8 mouse cellular contexts compared by ENCODE assay signal in the genomic region with DNA sequence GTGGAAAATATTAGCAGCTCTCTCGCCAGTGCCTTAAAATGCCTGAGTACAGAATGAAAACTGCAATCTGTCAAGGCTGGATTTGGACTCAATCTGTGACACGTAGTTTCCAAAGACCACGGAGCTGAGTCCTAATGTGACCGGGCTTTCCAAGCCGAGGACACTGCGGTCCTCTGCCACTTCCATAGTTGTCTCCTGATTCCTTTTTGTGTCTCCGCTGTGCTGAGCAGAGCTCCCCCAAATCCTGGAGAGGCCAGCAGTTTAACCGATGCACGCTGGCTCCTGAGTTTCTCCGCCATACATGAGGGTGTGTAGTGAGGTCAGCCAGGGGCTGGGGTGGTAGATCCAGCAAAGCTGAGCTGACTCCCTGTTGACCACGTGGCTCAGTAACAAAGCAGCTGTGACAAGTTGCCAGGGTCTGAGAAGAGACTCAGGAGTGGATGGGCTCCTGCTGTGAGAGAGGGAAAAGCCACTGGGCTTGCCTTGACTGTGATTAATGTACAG. TPM values are rescaled to one million over a fixed set of nuclear protein-coding genes. Genes with fewer than 3 reads are reported as not detected.
A peak's percentile ranks its signal among the peaks of the same experiment; 100 is the strongest.
DNase-seq lines count a peak whose midpoint lies in the region; ATAC-seq lines count a peak whose summit lies in the region.
"Had no signal": no experiment of that assay in that cellular context is flagged by ENCODE, and none has a peak within 500 bp of the region (broad histone marks: within the 10 kb centered on the region; RNA-seq: fewer than 3 reads in every experiment).

No protein-coding gene starts in this region.

- H3K4me3 ChIP-seq in midbrain, embryonic 10.5 days: no peak overlapping the region
- no peak overlapping the region for H3K4me3 ChIP-seq in midbrain, embryonic 13.5 days (replicated peaks)
- no peak overlapping the region for H3K4me3 ChIP-seq in intestine, embryonic 15.5 days (replicated peaks)

- peak overlapping the region; percentile 69 for H3K27ac ChIP-seq in midbrain, embryonic 10.5 days (replicated peaks)
- H3K27ac ChIP-seq in midbrain, embryonic 13.5 days: no peak overlapping the region
- H3K27ac ChIP-seq in intestine, embryonic 15.5 days: peak overlapping the region; percentile 89
- H3K27ac ChIP-seq: macrophage had no signal

- H3K9me3 ChIP-seq in midbrain, embryonic 10.5 days (replicated peaks): no peaks in the 10 kb centered on the region
- no peaks in the 10 kb centered on the region for H3K9me3 ChIP-seq in midbrain, embryonic 13.5 days
- no peaks in the 10 kb centered on the region for H3K9me3 ChIP-seq in intestine, embryonic 15.5 days

- DNase-seq in midbrain, embryonic 10.5 days (ENCODE audit: low spot score): no peak
- peak; percentile 36 for DNase-seq in gastrocnemius, postnatal 25 days
- peak; percentile 65 for DNase-seq in retina, postnatal 1 day
- no peak for DNase-seq in right cerebral cortex, postnatal 10 days (ENCODE audit: low spot score in 2 of 2)
- no peak for DNase-seq in right cerebral cortex, postnatal 4 days

- H3K4me2 ChIP-seq in midbrain, embryonic 13.5 days (replicated peaks): no peak overlapping the region
- peak overlapping the region; percentile 28; the same call in 1 of the 2 replicates for H3K4me2 ChIP-seq in intestine, embryonic 15.5 days (replicated peaks)

- WGBS in midbrain, embryonic 10.5 days: 72% methylated on average over 11 of the region's 11 CpGs
- WGBS in midbrain, embryonic 13.5 days: 67% methylated on average over 11 of the region's 11 CpGs
- WGBS in intestine, embryonic 15.5 days: 41% methylated on average over 11 of the region's 11 CpGs

- no peak overlapping the region for H3K9ac ChIP-seq in midbrain, embryonic 13.5 days (replicated peaks)
- H3K9ac ChIP-seq in intestine, embryonic 15.5 days: peak overlapping the region; percentile 11; the same call in 1 of the 2 replicates

- no peak for ATAC-seq in midbrain, embryonic 13.5 days
- peak; percentile 57 for ATAC-seq in intestine, embryonic 15.5 days

- peaks cover 33% of the 10 kb centered on the region for H3K4me1 ChIP-seq in midbrain, embryonic 10.5 days
- peaks cover 8% of the 10 kb centered on the region for H3K4me1 ChIP-seq in midbrain, embryonic 13.5 days (replicated peaks)
- H3K4me1 ChIP-seq in intestine, embryonic 15.5 days (replicated peaks): peaks cover 43% of the 10 kb centered on the region

- H3K27me3 ChIP-seq in midbrain, embryonic 10.5 days (ENCODE audit: low read depth, poor library complexity, severe bottlenecking): no peaks in the 10 kb centered on the region
- no peaks in the 10 kb centered on the region for H3K27me3 ChIP-seq in midbrain, embryonic 13.5 days
- no peaks in the 10 kb centered on the region for H3K27me3 ChIP-seq in intestine, embryonic 15.5 days (replicated peaks)

- no peaks in the 10 kb centered on the region for H3K36me3 ChIP-seq in midbrain, embryonic 10.5 days
- no peaks in the 10 kb centered on the region for H3K36me3 ChIP-seq in midbrain, embryonic 13.5 days
- no peaks in the 10 kb centered on the region for H3K36me3 ChIP-seq in intestine, embryonic 15.5 days

RNA-seq across cellular contexts. Expression of a gene that starts 45.0 kb away (rescaled TPM):
- 22.3 and 22.6 TPM in 2 replicates for polyA plus RNA-seq in midbrain, embryonic 10.5 days (2016; fragmentation: Nextera tagmentation; extraction: Ambion mirVana)
- 35.3 and 39.6 TPM in 2 replicates for polyA plus RNA-seq in midbrain, embryonic 13.5 days (2015; fragmentation: Nextera tagmentation; extraction: Ambion mirVana)
- 10 to 100 TPM; 35.9 to 43.0 TPM for total RNA-seq in gastrocnemius, postnatal 25 days (2021)
- polyA plus RNA-seq in intestine, embryonic 15.5 days (2015; fragmentation: Nextera tagmentation; extraction: Ambion mirVana): 83.2 and 84.5 TPM in 2 replicates

Comparison
In these comparisons a context has a peak if more than half of its experiments do, and no peak if none do; other contexts are left out.
1. DNase-seq: peak in gastrocnemius, postnatal 25 days (single experiment) and retina, postnatal 1 day (single experiment); none in midbrain, embryonic 10.5 days (single experiment), right cerebral cortex, postnatal 10 days (0 of 2) and right cerebral cortex, postnatal 4 days (single experiment).